Mouse (Mus musculus) spleen, adult 2 months (tissue): Measurements from ENCODE around the gene Spocd1.

Experiments
- CTCF ChIP-seq: fragments of 200-500 bp; IDR thresholded peaks from 2 replicates; pipeline ENCODE4 v1.5.1; 2011; ENCODE audit warnings: mild to moderate bottlenecking, inconsistent platforms; ENCODE audit not compliant: insufficient read depth, insufficient read length, insufficient replicate concordance; ENCODE audit errors: extremely low read depth
- POLR2A ChIP-seq: fragments of 200-500 bp; IDR thresholded peaks from 2 replicates; pipeline ENCODE4 v1.6.1; 2011; ENCODE audit warnings: low read depth, low read length, inconsistent platforms

DNA sequence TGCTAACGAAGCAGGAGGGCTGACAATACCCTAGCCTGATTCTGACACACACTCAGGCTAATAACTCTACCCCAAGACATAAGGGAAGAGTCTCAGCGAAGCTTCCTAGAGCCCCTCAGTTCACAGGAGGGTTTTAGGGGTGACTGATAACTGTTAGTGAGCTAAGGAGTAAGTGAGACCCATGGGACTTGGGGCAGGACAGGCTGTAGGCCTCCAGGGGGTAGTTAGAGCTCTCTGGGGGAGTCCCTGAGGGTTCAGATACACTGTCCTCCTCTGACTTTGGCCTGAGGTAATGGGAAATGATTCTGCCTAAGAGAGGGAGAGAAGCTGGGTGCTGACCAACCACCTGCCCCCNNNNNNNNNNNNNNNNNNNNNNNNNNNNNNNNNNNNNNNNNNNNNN is 25.5 kb downstream of the Spocd1 start:
- no peak for TF ChIP-seq CTCF
- TF ChIP-seq POLR2A, result no peak
